Mouse (Mus musculus): ENCODE results near the gene Trim63. TPM values are rescaled to one million over a fixed set of nuclear protein-coding genes. Genes with fewer than 3 reads are reported as not detected.

Trim63 gene
- polyA plus RNA-seq, 1 experiment from 2014 or later = 0.31 TPM

- Histone ChIP-seq H3K4me2 (peak overlapping the region; percentile 70; the same call in 1 of the 2 replicates), H3K27me3 (peaks cover 68% of the 10 kb centered on the region), H3K4me1 (replicated peaks) (peaks cover 21% of the 10 kb centered on the region), H3K27ac (replicated peaks) (no peak overlapping the region), H3K4me3 (replicated peaks) (no peak overlapping the region), H3K36me3 (replicated peaks) (no peaks in the 10 kb centered on the region), H3K9me3 (replicated peaks) (no peaks in the 10 kb centered on the region), H3K9ac (no peak overlapping the region)
- ATAC-seq (ENCODE audit: insufficient read depth) = no peak
- WGBS (ENCODE audit: insufficient replicate concordance) = 2% methylated on average over 17 of the region's 17 CpGs
These were observed 56.5 kb downstream of the Trim63 start for GRCm38 (mm10) chr4:134371316-134371855.

GRCm38 (mm10) chr4:134372294-134372747, 57.4 kb downstream of the Trim63 start:
- WGBS (ENCODE audit: insufficient replicate concordance) = under 1% methylated on average over 16 of the region's 16 CpGs
- Histone ChIP-seq H3K4me2 (peak overlapping the region; percentile 70), H3K27me3 (peaks cover 67% of the 10 kb centered on the region), H3K4me1 (replicated peaks) (peaks cover 21% of the 10 kb centered on the region), H3K36me3 (replicated peaks) (no peaks in the 10 kb centered on the region), H3K4me3 (replicated peaks) (peak overlapping the region; percentile 46), H3K27ac (replicated peaks) (no peak overlapping the region), H3K9ac (no peak overlapping the region), H3K9me3 (replicated peaks) (no peaks in the 10 kb centered on the region)
- ATAC-seq (ENCODE audit: insufficient read depth) = no peak

- H3K4me3 ChIP-seq (replicated peaks) = no peak overlapping the region
- peaks cover 58% of the 10 kb centered on the region for H3K27me3 ChIP-seq
- 72% methylated on average over 8 of the region's 8 CpGs for WGBS (ENCODE audit: insufficient replicate concordance)
- no peak overlapping the region for H3K9ac ChIP-seq
- H3K4me1 ChIP-seq (replicated peaks) = peaks cover 21% of the 10 kb centered on the region
- no peak for ATAC-seq (ENCODE audit: insufficient read depth)
- H3K9me3 ChIP-seq (replicated peaks) = no peaks in the 10 kb centered on the region
- no peak overlapping the region for H3K27ac ChIP-seq (replicated peaks)
- H3K36me3 ChIP-seq (replicated peaks) = no peaks in the 10 kb centered on the region
- no peak overlapping the region for H3K4me2 ChIP-seq
These were observed 58.4 kb downstream of the Trim63 start for GRCm38 (mm10) chr4:134373295-134373694.

- 52% methylated on average over 1 of the region's 1 CpGs for WGBS (ENCODE audit: insufficient replicate concordance)
- Histone ChIP-seq H3K27ac (replicated peaks) (no peak overlapping the region), H3K9ac (no peak overlapping the region), H3K27me3 (peaks cover 49% of the 10 kb centered on the region), H3K4me1 (replicated peaks) (peaks cover 21% of the 10 kb centered on the region), H3K4me2 (no peak overlapping the region), H3K36me3 (replicated peaks) (no peaks in the 10 kb centered on the region), H3K9me3 (replicated peaks) (no peaks in the 10 kb centered on the region), H3K4me3 (replicated peaks) (no peak overlapping the region)
- no peak for ATAC-seq (ENCODE audit: insufficient read depth)
These were observed 59.4 kb downstream of the Trim63 start for GRCm38 (mm10) chr4:134374306-134374705.

DNA sequence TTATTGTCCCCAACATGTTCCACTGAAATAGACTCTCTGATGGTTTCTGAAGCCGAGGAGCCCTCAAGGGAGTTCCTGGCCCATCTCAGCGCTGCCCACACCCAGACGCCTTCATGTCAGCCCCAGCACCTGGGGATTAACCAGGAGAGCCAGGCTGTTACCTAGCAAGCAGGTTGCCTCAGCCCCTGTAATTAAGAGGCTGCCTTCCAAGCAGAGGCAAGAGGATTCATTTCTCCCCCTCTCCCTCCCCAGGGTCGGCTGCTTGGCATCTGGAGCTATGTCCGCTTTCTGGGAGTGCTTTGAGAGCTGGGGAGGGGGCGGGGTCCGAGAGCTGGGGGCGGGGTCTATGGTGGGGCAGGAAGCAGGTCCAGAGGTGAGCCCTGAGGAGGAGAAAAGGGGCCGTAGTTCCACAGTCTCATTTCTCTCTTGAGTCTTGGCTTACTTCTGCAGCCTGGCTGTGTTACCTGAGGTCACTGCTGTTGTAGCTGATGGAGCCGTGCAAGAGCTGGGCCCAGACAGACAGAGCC, 63.2 kb downstream of the Trim63 start:
- Histone ChIP-seq H3K4me3 (replicated peaks) (no peak overlapping the region), H3K9ac (no peak overlapping the region), H3K36me3 (replicated peaks) (no peaks in the 10 kb centered on the region), H3K27me3 (peaks cover 11% of the 10 kb centered on the region), H3K4me2 (no peak overlapping the region), H3K4me1 (replicated peaks) (no peaks in the 10 kb centered on the region), H3K9me3 (replicated peaks) (no peaks in the 10 kb centered on the region), H3K27ac (replicated peaks) (no peak overlapping the region)
- ATAC-seq (ENCODE audit: insufficient read depth) = no peak
- 44% methylated on average over 10 of the region's 10 CpGs for WGBS (ENCODE audit: insufficient replicate concordance)

Other genes with a start within 250 kb of the Trim63 start
- 47.4 and 51.5 TPM in 2 replicates for gene Cd52, start 220.0 kb upstream of the Trim63 start, polyA plus RNA-seq (2015; fragmentation: Nextera tagmentation; extraction: Ambion mirVana)
- 1.8 and 2.1 TPM in 2 replicates for gene Ubxn11, start 212.6 kb upstream of the Trim63 start, polyA plus RNA-seq (2015; fragmentation: Nextera tagmentation; extraction: Ambion mirVana)
- gene Sh3bgrl3, start 186.3 kb upstream of the Trim63 start, polyA plus RNA-seq (2015; fragmentation: Nextera tagmentation; extraction: Ambion mirVana) = 151 and 166 TPM in 2 replicates
- gene Cep85, start 128.0 kb upstream of the Trim63 start, polyA plus RNA-seq (2015; fragmentation: Nextera tagmentation; extraction: Ambion mirVana) = 37.0 and 37.6 TPM in 2 replicates
- not detected in 2 replicates for gene Gm7534, start 112.1 kb upstream of the Trim63 start, polyA plus RNA-seq (2015; fragmentation: Nextera tagmentation; extraction: Ambion mirVana)
- gene Catsper4, start 87.7 kb upstream of the Trim63 start, polyA plus RNA-seq (2015; fragmentation: Nextera tagmentation; extraction: Ambion mirVana) = not detected in 2 replicates
- 0.10 TPM in 2 replicates for gene Cnksr1, start 76.7 kb upstream of the Trim63 start, polyA plus RNA-seq (2015; fragmentation: Nextera tagmentation; extraction: Ambion mirVana)
- gene E130218I03Rik, start 71.5 kb upstream of the Trim63 start, polyA plus RNA-seq (2015; fragmentation: Nextera tagmentation; extraction: Ambion mirVana) = 0.16 TPM in 1 of 2 replicates, not detected in the other
- gene Zfp593, start 69.5 kb upstream of the Trim63 start, polyA plus RNA-seq (2015; fragmentation: Nextera tagmentation; extraction: Ambion mirVana) = 5.4 and 5.8 TPM in 2 replicates
- not detected in 2 replicates for gene Gm30191, start 68.2 kb upstream of the Trim63 start, polyA plus RNA-seq (2015; fragmentation: Nextera tagmentation; extraction: Ambion mirVana)
- 0.46 and 1.0 TPM in 2 replicates for gene Grrp1, start 61.0 kb upstream of the Trim63 start, polyA plus RNA-seq (2015; fragmentation: Nextera tagmentation; extraction: Ambion mirVana)
- gene Pdik1l, start 27.2 kb upstream of the Trim63 start, polyA plus RNA-seq (2015; fragmentation: Nextera tagmentation; extraction: Ambion mirVana) = 9.8 and 11.9 TPM in 2 replicates
- 0.06 TPM in 1 of 2 replicates, not detected in the other for gene Slc30a2, start 28.1 kb downstream of the Trim63 start, polyA plus RNA-seq (2015; fragmentation: Nextera tagmentation; extraction: Ambion mirVana)
- 0.09 and 0.22 TPM in 2 replicates for gene Extl1, start 68.7 kb downstream of the Trim63 start, polyA plus RNA-seq (2015; fragmentation: Nextera tagmentation; extraction: Ambion mirVana)
- 5.4 and 6.8 TPM in 2 replicates for gene Pafah2, start 81.2 kb downstream of the Trim63 start, polyA plus RNA-seq (2015; fragmentation: Nextera tagmentation; extraction: Ambion mirVana)
- gene Stmn1, start 153.2 kb downstream of the Trim63 start, polyA plus RNA-seq (2015; fragmentation: Nextera tagmentation; extraction: Ambion mirVana) = 398 and 432 TPM in 2 replicates
- gene Paqr7, start 181.6 kb downstream of the Trim63 start, polyA plus RNA-seq (2015; fragmentation: Nextera tagmentation; extraction: Ambion mirVana) = 7.8 and 8.4 TPM in 2 replicates
- gene Aunip, start 195.9 kb downstream of the Trim63 start, polyA plus RNA-seq (2015; fragmentation: Nextera tagmentation; extraction: Ambion mirVana) = 14.0 and 18.9 TPM in 2 replicates
- 39.6 and 40.3 TPM in 2 replicates for gene Mtfr1l, start 220.3 kb downstream of the Trim63 start, polyA plus RNA-seq (2015; fragmentation: Nextera tagmentation; extraction: Ambion mirVana)
- gene Selenon, start 237.0 kb downstream of the Trim63 start, polyA plus RNA-seq (2015; fragmentation: Nextera tagmentation; extraction: Ambion mirVana) = 4.1 and 6.6 TPM in 2 replicates